Mouse (Mus musculus): ENCODE results near the gene Bid.

GRCm38 (mm10) chr6:120871286-120871685 is 45.4 kb downstream of the Bid start:
- TF ChIP-seq CTCF (IDR thresholded peaks at IDR 0.05; ENCODE audit: extremely low read depth, insufficient read depth, low read length): no peak
- no peak for TF ChIP-seq POLR2A (IDR thresholded peaks at IDR 0.05; ENCODE audit: extremely low read depth, insufficient read depth, low read length)

Data from cortical plate, adult 2 months (tissue).